Mouse (Mus musculus): Measurements from ENCODE around the gene Myct1. TPM values are rescaled to one million over a fixed set of nuclear protein-coding genes. Genes with fewer than 3 reads are reported as not detected.

The Myct1 gene
- polyA plus RNA-seq, 1 experiment from 2014 or later, result 1.6 TPM

DNA sequence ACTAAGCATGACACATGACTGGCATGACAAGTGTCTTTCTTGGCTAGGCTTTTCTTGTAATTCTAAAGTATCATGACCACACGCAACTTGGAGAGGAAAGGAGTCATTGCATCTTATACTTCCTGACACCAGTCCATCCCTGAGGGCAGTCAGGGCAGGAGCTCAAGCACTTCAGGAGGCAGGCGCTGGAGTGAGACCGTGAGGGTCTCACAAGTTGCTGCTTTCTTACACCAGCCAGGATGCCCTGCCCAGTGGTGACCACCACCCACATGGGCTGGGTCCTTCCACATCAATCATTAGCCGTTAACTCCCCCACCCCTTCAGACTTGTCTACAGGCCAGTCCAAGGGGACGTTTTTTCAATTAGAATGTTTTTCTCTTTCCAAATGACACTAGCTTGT is 22.2 kb upstream of the Myct1 start:
- WGBS, result 77% methylated on average over 5 of the region's 5 CpGs

DNA sequence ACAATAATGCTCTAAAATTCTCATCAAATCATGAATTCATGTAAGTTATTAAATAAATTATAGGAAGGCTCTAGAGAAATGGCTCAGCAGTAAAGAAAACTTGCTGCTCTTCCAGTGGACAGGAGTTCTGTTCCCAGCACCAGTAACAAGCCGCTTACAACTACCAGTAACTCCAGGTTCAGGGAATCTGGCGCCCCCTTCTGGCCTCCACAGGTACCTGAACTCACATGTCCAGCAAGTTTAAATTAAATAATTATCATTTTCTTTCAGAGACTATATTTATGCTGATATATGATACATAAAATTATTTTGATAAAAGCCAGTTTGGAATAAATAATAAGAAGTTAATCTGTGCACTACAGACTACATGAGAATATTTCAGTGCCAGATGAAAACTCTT is 20.2 kb upstream of the Myct1 start:
- H3K9me3 ChIP-seq, result no peaks in the 10 kb centered on the region
- H3K9ac ChIP-seq, result no peak overlapping the region
- no peak overlapping the region for H3K27ac ChIP-seq (replicated peaks)
- no peak overlapping the region for H3K4me3 ChIP-seq
- H3K4me1 ChIP-seq (replicated peaks), result no peaks in the 10 kb centered on the region
- H3K27me3 ChIP-seq, result no peaks in the 10 kb centered on the region
- WGBS, result 70% methylated on average over 2 of the region's 2 CpGs
- no peaks in the 10 kb centered on the region for H3K36me3 ChIP-seq
- ATAC-seq (ENCODE audit: low read depth), result no peak
- H3K4me2 ChIP-seq, result no peak overlapping the region

More for the DNA sequence above, 22.2 kb upstream of the Myct1 start:
- H3K4me1 ChIP-seq (replicated peaks), result no peaks in the 10 kb centered on the region
- H3K27ac ChIP-seq (replicated peaks), result no peak overlapping the region
- H3K4me2 ChIP-seq, result no peak overlapping the region
- no peak overlapping the region for H3K4me3 ChIP-seq
- no peak overlapping the region for H3K9ac ChIP-seq
- ATAC-seq (ENCODE audit: low read depth), result no peak
- H3K36me3 ChIP-seq, result no peaks in the 10 kb centered on the region
- H3K9me3 ChIP-seq, result no peaks in the 10 kb centered on the region
- H3K27me3 ChIP-seq, result no peaks in the 10 kb centered on the region

DNA sequence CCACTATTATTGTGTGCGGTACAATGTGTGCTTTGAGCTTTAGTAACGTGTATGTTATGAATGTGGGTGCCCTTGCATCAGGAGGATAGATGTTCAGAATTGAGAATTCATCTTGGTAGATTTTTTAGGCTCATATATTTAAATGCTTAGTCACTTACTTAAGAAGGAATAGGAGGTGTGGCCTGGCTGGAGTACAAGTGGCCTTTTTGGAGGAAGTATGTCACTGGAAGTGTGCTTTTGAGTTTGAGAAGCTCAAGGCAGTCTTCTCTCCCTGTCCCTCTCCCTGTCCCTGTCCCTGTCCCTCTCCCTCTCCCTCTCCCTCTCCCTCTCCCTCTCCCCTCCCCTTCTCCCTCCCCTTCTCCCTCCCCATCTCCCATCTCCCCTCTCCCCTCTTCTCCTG is 2.5 kb upstream of the Myct1 start:
- Histone ChIP-seq H3K9ac (no peak overlapping the region), H3K36me3 (no peaks in the 10 kb centered on the region), H3K9me3 (no peaks in the 10 kb centered on the region), H3K27me3 (no peaks in the 10 kb centered on the region), H3K27ac (replicated peaks) (no peak overlapping the region), H3K4me1 (replicated peaks) (no peaks in the 10 kb centered on the region), H3K4me2 (no peak overlapping the region), H3K4me3 (no peak overlapping the region)
- 92% methylated on average over 2 of the region's 2 CpGs for WGBS
- no peak for ATAC-seq (ENCODE audit: low read depth)

DNA sequence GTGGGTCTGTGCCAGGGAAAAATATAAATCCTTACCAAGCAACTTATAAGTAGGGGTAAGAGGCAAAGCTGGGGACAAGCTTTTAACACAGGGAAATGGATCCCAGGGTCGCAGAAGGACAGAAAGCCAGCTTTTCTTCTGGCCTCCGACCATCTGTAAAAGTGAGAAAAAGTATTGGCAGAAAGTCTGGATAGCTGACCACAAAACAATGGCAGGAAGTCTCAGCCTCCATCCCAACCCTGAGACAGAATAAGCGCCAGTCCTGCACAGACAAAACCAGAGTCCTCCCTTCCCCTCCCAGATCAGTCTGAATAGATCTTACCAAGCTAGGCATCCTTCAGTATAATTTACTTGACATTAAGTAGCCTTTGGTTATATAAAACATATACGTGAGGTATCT is 1.6 kb upstream of the Myct1 start:
- Histone ChIP-seq H3K9ac (no peak overlapping the region), H3K4me1 (replicated peaks) (no peaks in the 10 kb centered on the region), H3K36me3 (no peaks in the 10 kb centered on the region), H3K27ac (replicated peaks) (no peak overlapping the region), H3K4me3 (no peak overlapping the region), H3K9me3 (no peaks in the 10 kb centered on the region), H3K27me3 (no peaks in the 10 kb centered on the region), H3K4me2 (no peak overlapping the region)
- ATAC-seq (ENCODE audit: low read depth), result no peak
- 85% methylated on average over 4 of the region's 4 CpGs for WGBS

DNA sequence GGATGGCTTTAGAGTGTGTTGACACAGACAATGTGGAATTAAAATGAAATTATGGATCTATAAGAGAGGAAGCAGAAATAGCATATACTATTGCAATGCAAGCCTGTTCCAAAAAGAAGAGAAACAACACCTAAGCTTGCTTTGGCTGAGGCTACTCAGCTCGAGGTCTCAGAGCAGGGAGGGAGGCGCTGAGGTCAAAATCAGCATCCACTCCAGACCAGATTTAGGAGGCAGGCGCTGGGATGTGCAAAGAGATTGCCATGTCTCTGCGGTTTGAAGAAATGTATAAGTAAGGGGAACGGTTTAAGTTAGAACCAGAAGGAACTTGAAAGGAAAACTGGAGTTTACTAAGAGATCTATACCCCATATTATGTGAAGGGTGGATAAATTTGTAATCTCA is 882 bp downstream of the Myct1 start:
- no peaks in the 10 kb centered on the region for H3K4me1 ChIP-seq (replicated peaks)
- no peaks in the 10 kb centered on the region for H3K27me3 ChIP-seq
- H3K9ac ChIP-seq, result no peak overlapping the region
- no peak overlapping the region for H3K4me3 ChIP-seq
- no peak overlapping the region for H3K27ac ChIP-seq (replicated peaks)
- no peaks in the 10 kb centered on the region for H3K36me3 ChIP-seq
- no peak overlapping the region for H3K4me2 ChIP-seq
- WGBS, result 78% methylated on average over 5 of the region's 5 CpGs
- no peak for ATAC-seq (ENCODE audit: low read depth)
- no peaks in the 10 kb centered on the region for H3K9me3 ChIP-seq

DNA sequence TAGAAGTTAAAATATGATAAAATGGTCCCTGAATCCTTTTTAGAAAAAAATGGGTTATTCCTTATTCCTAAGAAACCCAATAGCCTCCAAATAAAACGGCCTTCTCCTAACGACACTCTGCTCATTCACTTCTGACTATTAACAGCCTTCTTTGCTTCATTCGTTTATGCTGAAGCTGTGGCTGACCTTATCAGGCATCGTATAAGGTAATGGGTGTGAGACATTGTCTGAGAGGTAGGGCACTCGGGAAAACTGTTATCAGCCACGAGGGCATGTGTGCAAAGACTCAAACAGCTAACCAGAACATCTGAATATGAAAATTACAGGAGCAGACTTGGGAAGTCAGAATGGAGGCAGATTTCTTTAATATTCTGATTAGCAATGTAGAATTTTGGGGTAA is 3.0 kb downstream of the Myct1 start:
- no peaks in the 10 kb centered on the region for H3K4me1 ChIP-seq (replicated peaks)
- no peak overlapping the region for H3K4me3 ChIP-seq
- 55% methylated on average over 6 of the region's 6 CpGs for WGBS
- no peaks in the 10 kb centered on the region for H3K36me3 ChIP-seq
- no peak overlapping the region for H3K4me2 ChIP-seq
- no peak overlapping the region for H3K9ac ChIP-seq
- H3K9me3 ChIP-seq, result no peaks in the 10 kb centered on the region
- H3K27me3 ChIP-seq, result no peaks in the 10 kb centered on the region
- ATAC-seq (ENCODE audit: low read depth), result no peak
- no peak overlapping the region for H3K27ac ChIP-seq (replicated peaks)

DNA sequence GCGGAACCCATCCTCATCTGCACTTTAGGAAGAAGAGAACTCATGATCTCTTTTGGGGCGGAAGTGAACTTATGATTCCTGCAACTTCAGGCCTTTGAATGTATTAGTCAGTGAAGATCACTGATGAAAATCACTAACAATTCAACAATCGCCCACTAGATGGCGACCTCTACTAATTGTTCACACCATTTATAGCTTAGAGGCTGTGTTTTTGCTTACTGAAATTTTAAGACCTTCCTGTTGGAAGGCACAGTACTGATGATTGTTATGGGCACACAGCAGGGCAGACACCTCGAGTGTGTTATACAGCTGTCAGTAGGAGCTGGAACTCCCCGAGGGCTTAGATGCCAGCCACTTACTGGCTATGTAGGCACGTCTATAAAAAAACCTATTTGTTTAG is 6.5 kb downstream of the Myct1 start:
- Histone ChIP-seq H3K4me1 (replicated peaks) (no peaks in the 10 kb centered on the region), H3K27me3 (no peaks in the 10 kb centered on the region), H3K9ac (no peak overlapping the region), H3K4me3 (no peak overlapping the region), H3K36me3 (no peaks in the 10 kb centered on the region), H3K27ac (replicated peaks) (no peak overlapping the region), H3K9me3 (no peaks in the 10 kb centered on the region), H3K4me2 (no peak overlapping the region)
- 12% methylated on average over 7 of the region's 7 CpGs for WGBS
- ATAC-seq (ENCODE audit: low read depth), result peak; percentile 87

DNA sequence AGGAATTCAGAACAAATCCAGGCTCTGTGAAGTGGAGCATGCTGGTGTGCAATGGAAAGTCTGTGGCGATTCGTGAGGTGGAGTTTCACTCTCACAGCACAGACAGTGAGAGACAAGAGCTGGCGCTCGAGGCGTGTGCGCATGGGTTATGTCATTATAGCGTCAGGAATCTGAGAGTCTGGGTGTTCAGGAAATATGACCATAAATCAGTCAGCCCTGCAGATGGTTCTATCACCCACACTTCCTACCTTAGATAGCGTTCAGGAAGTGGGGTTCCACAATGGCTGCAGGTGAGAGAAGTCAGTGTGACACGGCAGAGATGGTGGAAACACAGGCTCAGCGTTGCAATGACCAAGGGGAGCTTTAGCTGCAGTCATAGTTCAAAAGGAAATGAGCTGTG is 9.9 kb downstream of the Myct1 start:
- H3K36me3 ChIP-seq, result no peaks in the 10 kb centered on the region
- H3K4me2 ChIP-seq, result no peak overlapping the region
- no peaks in the 10 kb centered on the region for H3K27me3 ChIP-seq
- WGBS, result 87% methylated on average over 10 of the region's 10 CpGs
- no peak overlapping the region for H3K9ac ChIP-seq
- H3K9me3 ChIP-seq, result no peaks in the 10 kb centered on the region
- no peak for ATAC-seq (ENCODE audit: low read depth)
- H3K4me3 ChIP-seq, result no peak overlapping the region
- no peaks in the 10 kb centered on the region for H3K4me1 ChIP-seq (replicated peaks)
- H3K27ac ChIP-seq (replicated peaks), result no peak overlapping the region

DNA sequence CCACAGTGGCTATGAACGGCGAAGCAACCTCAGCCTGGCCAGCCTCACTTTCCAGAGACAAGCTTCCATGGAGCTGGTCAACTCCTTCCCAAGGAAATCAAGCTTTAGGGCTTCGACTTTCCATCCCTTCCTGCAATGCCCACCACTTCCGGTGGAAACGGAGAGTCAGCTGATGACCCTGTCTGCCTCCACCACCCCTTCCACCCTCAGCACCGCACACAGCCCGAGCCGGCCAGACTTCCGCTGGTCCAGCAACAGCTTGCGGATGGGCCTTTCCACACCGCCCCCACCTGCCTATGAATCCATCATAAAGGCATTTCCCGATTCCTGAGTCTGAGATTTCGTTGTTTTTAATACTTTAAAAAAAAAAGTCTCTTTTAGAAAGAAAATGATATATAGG is 10.8 kb downstream of the Myct1 start:
- ATAC-seq (ENCODE audit: low read depth), result no peak
- H3K9ac ChIP-seq, result no peak overlapping the region
- H3K27me3 ChIP-seq, result no peaks in the 10 kb centered on the region
- H3K27ac ChIP-seq (replicated peaks), result no peak overlapping the region
- no peaks in the 10 kb centered on the region for H3K36me3 ChIP-seq
- H3K9me3 ChIP-seq, result no peaks in the 10 kb centered on the region
- 93% methylated on average over 13 of the region's 13 CpGs for WGBS
- H3K4me2 ChIP-seq, result no peak overlapping the region
- no peak overlapping the region for H3K4me3 ChIP-seq
- H3K4me1 ChIP-seq (replicated peaks), result no peaks in the 10 kb centered on the region

DNA sequence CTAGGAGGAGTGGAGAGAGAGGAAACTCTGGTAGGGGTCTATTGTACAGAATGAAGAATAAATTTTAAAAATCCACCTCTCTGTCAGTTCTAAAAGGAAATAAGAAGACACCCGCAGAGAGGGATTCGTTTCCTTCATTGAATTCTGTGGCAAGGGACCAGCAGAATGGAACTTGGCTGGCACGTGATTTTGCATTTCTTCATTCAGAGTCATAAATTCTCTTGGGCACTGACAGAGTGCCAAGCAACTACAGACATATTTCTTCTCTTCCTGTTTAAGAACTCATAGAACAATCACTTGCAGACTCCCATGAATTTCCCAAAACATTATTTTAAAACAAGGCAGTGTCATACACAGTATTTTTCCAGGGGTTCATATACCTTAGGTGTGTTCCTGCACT is 15.3 kb downstream of the Myct1 start:
- 68% methylated on average over 3 of the region's 3 CpGs for WGBS
- no peak for ATAC-seq (ENCODE audit: low read depth)

DNA sequence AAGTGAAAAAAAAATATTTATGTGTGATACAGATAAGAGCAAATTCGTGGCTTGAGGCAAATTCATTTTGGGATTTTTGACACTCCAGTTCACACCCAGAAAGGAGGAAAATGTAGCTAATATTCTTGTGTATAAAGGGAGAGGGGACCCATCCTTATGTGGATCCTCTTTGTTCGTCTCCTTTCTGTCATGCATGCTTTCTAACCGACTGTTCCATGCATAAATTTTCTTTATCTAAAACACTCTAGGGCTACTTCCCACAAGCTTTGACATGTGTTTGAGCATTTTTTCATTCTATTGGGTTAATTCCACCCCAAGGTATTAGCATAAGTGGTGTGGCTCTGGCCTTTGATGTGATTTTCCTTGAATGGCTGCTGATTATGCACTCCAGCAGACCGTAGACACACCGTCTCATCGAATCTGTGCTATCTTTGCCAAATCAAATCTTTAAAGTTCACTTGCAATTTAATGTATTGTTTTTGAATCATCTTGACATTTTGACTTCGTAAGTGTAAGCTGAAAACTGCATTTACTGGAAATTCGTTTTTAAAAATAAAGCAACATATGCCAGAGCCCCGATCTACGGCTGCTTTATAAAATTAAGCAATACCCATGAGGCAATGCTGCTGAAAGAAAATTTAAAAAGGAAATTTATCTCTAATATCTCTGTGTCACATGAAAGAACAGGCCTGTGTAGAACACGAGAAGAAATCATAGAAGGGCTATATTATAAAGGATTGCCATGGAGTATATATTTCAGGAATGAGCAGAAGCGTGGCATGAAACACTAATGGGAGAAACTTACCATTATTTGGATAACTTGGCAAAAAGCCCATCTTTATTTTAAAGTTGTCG is 21.8 kb downstream of the Myct1 start:
- H3K27ac ChIP-seq (replicated peaks), result no peak overlapping the region
- ATAC-seq (ENCODE audit: low read depth), result no peak
- WGBS, result 76% methylated on average over 13 of the region's 13 CpGs

More for the DNA sequence above, 15.3 kb downstream of the Myct1 start:
- no peak overlapping the region for H3K4me3 ChIP-seq
- H3K27me3 ChIP-seq, result no peaks in the 10 kb centered on the region
- no peaks in the 10 kb centered on the region for H3K4me1 ChIP-seq (replicated peaks)
- no peak overlapping the region for H3K27ac ChIP-seq (replicated peaks)
- H3K4me2 ChIP-seq, result no peak overlapping the region
- no peaks in the 10 kb centered on the region for H3K36me3 ChIP-seq
- H3K9ac ChIP-seq, result no peak overlapping the region
- H3K9me3 ChIP-seq, result no peaks in the 10 kb centered on the region

DNA sequence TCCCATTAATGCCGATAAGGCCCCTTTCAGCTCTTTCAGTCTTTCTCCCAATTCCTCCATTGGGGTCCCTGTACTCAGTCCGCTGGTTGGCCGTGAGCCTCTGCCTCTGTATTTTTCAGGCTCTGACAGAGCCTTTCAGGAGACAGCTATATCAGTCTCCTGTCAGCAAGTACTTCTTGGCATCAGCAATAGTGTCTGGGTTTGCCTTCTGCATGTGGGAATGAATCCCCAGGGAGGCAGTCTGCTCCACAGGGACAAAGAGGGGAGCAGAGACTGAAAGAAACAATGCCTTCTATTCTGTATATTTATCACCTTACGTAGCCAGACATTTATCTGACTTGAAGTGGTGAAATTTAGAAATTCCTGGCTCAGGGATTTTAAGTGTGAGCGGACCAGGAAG is 32.7 kb downstream of the Myct1 start:
- Histone ChIP-seq H3K9ac (no peak overlapping the region), H3K4me3 (no peak overlapping the region), H3K36me3 (no peaks in the 10 kb centered on the region), H3K9me3 (no peaks in the 10 kb centered on the region), H3K4me1 (replicated peaks) (no peaks in the 10 kb centered on the region), H3K4me2 (no peak overlapping the region), H3K27me3 (no peaks in the 10 kb centered on the region), H3K27ac (replicated peaks) (no peak overlapping the region)
- ATAC-seq (ENCODE audit: low read depth), result no peak
- 80% methylated on average over 5 of the region's 5 CpGs for WGBS

More for the DNA sequence above, 21.8 kb downstream of the Myct1 start:
- Histone ChIP-seq H3K9ac (no peak overlapping the region), H3K27me3 (no peaks in the 10 kb centered on the region), H3K4me2 (no peak overlapping the region), H3K36me3 (no peaks in the 10 kb centered on the region), H3K4me3 (no peak overlapping the region), H3K9me3 (no peaks in the 10 kb centered on the region), H3K4me1 (replicated peaks) (no peaks in the 10 kb centered on the region)

DNA sequence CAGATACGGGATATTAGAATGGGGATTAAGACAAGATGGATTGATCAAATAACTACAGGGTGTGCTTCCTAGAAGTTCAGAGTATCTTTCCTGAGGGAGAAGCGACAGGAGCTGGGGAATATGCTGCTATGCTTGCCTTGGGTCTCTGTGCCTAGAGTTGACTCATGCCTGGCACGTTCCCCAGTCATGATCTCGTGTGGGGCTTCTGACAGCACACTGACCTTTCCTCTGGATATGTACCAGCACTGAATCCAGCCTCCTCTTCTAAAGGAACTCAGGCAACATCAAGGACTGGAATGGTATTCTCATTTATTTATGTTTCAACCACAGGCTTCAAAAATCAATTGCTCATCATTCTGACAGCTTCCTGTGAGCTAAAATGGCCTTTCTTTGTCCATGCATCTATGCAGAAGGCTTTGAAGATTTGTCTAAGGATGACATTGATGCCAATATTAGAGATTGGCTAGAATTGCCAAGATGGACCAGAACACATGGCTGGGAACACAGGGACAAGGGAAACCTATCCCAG is 40.2 kb downstream of the Myct1 start:
- Histone ChIP-seq H3K36me3 (no peaks in the 10 kb centered on the region), H3K4me2 (no peak overlapping the region), H3K27me3 (no peaks in the 10 kb centered on the region), H3K27ac (replicated peaks) (no peak overlapping the region), H3K9me3 (no peaks in the 10 kb centered on the region), H3K4me3 (no peak overlapping the region), H3K9ac (no peak overlapping the region), H3K4me1 (replicated peaks) (no peaks in the 10 kb centered on the region)
- ATAC-seq (ENCODE audit: low read depth), result no peak
- WGBS, result 85% methylated on average over 4 of the region's 4 CpGs
